ENCODE assay signal across 8 mouse cellular contexts in the genomic region with DNA sequence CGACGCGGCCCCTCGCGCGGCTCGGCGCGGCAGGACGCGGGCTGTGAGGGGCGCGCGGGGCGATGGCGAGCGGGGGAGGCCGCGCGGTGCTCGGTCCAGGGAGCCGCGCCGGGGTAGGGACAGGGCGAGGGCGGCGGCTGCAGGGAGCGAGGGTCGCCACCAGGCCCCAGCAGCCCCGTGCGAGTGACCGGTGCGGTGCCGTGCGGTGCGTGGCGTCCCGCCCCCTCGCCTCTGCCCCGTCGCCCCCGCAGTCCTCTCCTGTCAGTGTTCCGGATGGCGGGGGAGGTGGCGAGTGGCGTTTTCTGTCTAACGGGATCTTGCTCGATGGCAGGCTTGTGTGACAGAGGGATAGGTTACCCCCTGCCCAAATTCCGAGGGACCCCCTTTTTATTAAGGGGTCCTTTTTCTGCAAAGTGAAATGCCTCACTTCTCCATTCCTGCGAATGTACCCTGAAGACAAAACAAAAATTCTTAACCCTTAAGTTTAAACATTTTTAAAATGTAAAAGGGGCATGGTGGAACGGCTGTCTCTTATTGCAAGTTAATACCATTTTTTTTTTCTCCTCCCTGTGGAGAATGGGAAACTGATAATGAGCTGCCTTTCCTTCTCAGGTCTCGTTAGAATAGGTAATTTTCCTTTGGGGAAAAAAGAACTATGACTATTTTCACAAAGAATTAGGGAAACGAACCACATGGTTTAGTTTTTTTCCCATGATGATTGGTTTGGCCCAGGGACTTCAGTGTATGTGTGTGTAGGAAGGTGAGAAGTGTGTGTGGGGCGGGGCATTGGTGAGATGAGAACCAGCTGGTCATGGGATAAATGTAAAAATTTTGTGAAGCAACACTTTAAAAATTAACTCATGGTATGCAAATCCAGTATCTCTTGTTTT. TPM values are rescaled to one million over a fixed set of nuclear protein-coding genes. Genes with fewer than 3 reads are reported as not detected.
DNase-seq lines count a peak whose midpoint lies in the region; ATAC-seq and TF ChIP-seq lines count a peak whose summit lies in the region.

No protein-coding gene starts in this region.

- peak; percentile 44 for ATAC-seq in activated CD4-positive, CD25-positive, alpha-beta regulatory T cell, adult 4 months
- peak; percentile 72 for ATAC-seq in heart, embryonic 12.5 days (ENCODE audit: insufficient number of reproducible peaks, low FRiP score)
- peak; percentile 59 for ATAC-seq in liver, postnatal 0 days
- peak; percentile 80 for ATAC-seq in neural tube, embryonic 15.5 days (ENCODE audit: low FRiP score)

- TF ChIP-seq EP300 in liver, postnatal 0 days (IDR thresholded peaks at IDR 0.05; ENCODE audit: low read depth) = no peak

- under 1% methylated on average over 48 of the region's 54 CpGs for WGBS in heart, embryonic 12.5 days
- 2% methylated on average over 34 of the region's 54 CpGs for whole genome bisulfite sequencing in liver, postnatal 0 days (ENCODE audit: insufficient replicate concordance)
- WGBS in neural tube, embryonic 15.5 days = 2% methylated on average over 39 of the region's 54 CpGs

- no peaks in the 10 kb centered on the region for H3K9me3 ChIP-seq in E14TG2a.4 (ENCODE audit: low read length)
- no peaks in the 10 kb centered on the region for H3K9me3 ChIP-seq in heart, embryonic 12.5 days (replicated peaks)
- no peaks in the 10 kb centered on the region for H3K9me3 ChIP-seq in liver, postnatal 0 days (ENCODE audit: low read length)
- H3K9me3 ChIP-seq in neural tube, embryonic 15.5 days (replicated peaks) = no peaks in the 10 kb centered on the region

- H3K4me1 ChIP-seq in E14TG2a.4 (replicated peaks; ENCODE audit: low read depth, low read length) = peaks cover 52% of the 10 kb centered on the region
- H3K4me1 ChIP-seq in heart, embryonic 12.5 days (replicated peaks) = peaks cover 23% of the 10 kb centered on the region
- H3K4me1 ChIP-seq in liver, postnatal 0 days (ENCODE audit: insufficient read depth) = no peaks in the 10 kb centered on the region; the same call in none of the 2 replicates
- peaks cover 22% of the 10 kb centered on the region for H3K4me1 ChIP-seq in neural tube, embryonic 15.5 days

- peak overlapping the region; percentile 96 for H3K27ac ChIP-seq in heart, embryonic 12.5 days (ENCODE audit: poor library complexity, severe bottlenecking)
- peak overlapping the region; percentile 67 for H3K27ac ChIP-seq in liver, postnatal 0 days (ENCODE audit: low read depth)
- peak overlapping the region; percentile 98 for H3K27ac ChIP-seq in neural tube, embryonic 15.5 days (replicated peaks)

- peak; percentile 55 for DNase-seq in embryo, embryonic 10.5 days (ENCODE audit: low spot score)
- peak; percentile 69 for DNase-seq in kidney, postnatal 10 days
- DNase-seq in liver, postnatal 0 days = peak; percentile 42
- no peak for DNase-seq in urinary bladder, postnatal 25 days (ENCODE audit: low spot score)

- H3K4me3 ChIP-seq in E14TG2a.4 (replicated peaks; ENCODE audit: low read length) = peak overlapping the region; percentile 91
- H3K4me3 ChIP-seq in heart, embryonic 12.5 days = peak overlapping the region; percentile 98
- peak overlapping the region; percentile 85 for H3K4me3 ChIP-seq in liver, postnatal 0 days (ENCODE audit: low read depth, low read length)
- H3K4me3 ChIP-seq in neural tube, embryonic 15.5 days (replicated peaks) = peak overlapping the region; percentile 91

- peak overlapping the region; percentile 98 for H3K9ac ChIP-seq in heart, embryonic 12.5 days
- peak overlapping the region; percentile 78 for H3K9ac ChIP-seq in liver, postnatal 0 days (replicated peaks)
- peak overlapping the region; percentile 96 for H3K9ac ChIP-seq in neural tube, embryonic 15.5 days (replicated peaks)

- H3K4me2 ChIP-seq in heart, embryonic 12.5 days = peak overlapping the region; percentile 69
- H3K4me2 ChIP-seq in liver, postnatal 0 days (ENCODE audit: low read depth, low read length) = peak overlapping the region; percentile 98
- H3K4me2 ChIP-seq in neural tube, embryonic 15.5 days = peak overlapping the region; percentile 62

- TF ChIP-seq CTCF in E14TG2a.4 (conservative IDR thresholded peaks at IDR 0.05; ENCODE audit: low read length) = no peak
- no peak for TF ChIP-seq CTCF in liver, postnatal 0 days (IDR thresholded peaks at IDR 0.05; ENCODE audit: low read depth)

- H3K36me3 ChIP-seq in E14TG2a.4 (ENCODE audit: insufficient read depth, low read length) = no peaks in the 10 kb centered on the region
- no peaks in the 10 kb centered on the region for H3K36me3 ChIP-seq in heart, embryonic 12.5 days
- H3K36me3 ChIP-seq in liver, postnatal 0 days (replicated peaks; ENCODE audit: insufficient read depth, low read length) = no peaks in the 10 kb centered on the region
- H3K36me3 ChIP-seq in neural tube, embryonic 15.5 days = no peaks in the 10 kb centered on the region

- H3K27me3 ChIP-seq in E14TG2a.4 (ENCODE audit: insufficient read depth, low read length) = no peaks in the 10 kb centered on the region
- no peaks in the 10 kb centered on the region for H3K27me3 ChIP-seq in heart, embryonic 12.5 days (replicated peaks)
- no peaks in the 10 kb centered on the region for H3K27me3 ChIP-seq in liver, postnatal 0 days (ENCODE audit: insufficient read depth, low read length)
- H3K27me3 ChIP-seq in neural tube, embryonic 15.5 days (replicated peaks) = no peaks in the 10 kb centered on the region

RNA-seq across cellular contexts. Expression of a gene that starts 0.8 kb away (rescaled TPM):
- 10 to 100 TPM; 13.5 to 14.4 TPM for polyA plus RNA-seq in activated CD4-positive, CD25-positive, alpha-beta regulatory T cell, adult 4 months (2017; shearing (Covaris generic))
- polyA plus RNA-seq in heart, embryonic 12.5 days (2016; fragmentation: Nextera tagmentation; extraction: Ambion mirVana) = 43.5 and 44.1 TPM in 2 replicates
- 2.0 and 2.6 TPM in 2 replicates for polyA plus RNA-seq in liver, postnatal 0 days (2015; fragmentation: Nextera tagmentation; extraction: Ambion mirVana)
- polyA plus RNA-seq in neural tube, embryonic 15.5 days (2015; fragmentation: Nextera tagmentation; extraction: Ambion mirVana) = 67.3 and 73.0 TPM in 2 replicates
